Mouse (Mus musculus) lung, embryonic 16.5 days (tissue): ENCODE measurements around the gene Ugt1a1. TPM values are rescaled to one million over a fixed set of nuclear protein-coding genes. Genes with fewer than 3 reads are reported as not detected.

ENCODE experiments used
- ATAC-seq: fragments of 200-750 bp; cut with Nextera tagmentation; 2 replicates; pipeline ENCODE4 v1.8.0; 2017; ENCODE audit warnings: low read depth, mild to moderate bottlenecking, moderate library complexity
- H3K27ac ChIP-seq: fragments of 300-500 bp; sonication (generic); 2 replicates; pipeline ENCODE4 v1.5.1; 2014; ENCODE audit warnings: mild to moderate bottlenecking, control low read depth, low read length
- H3K27me3 ChIP-seq: fragments of 300-500 bp; sonication (generic); 2 replicates; pipeline ENCODE4 v1.6.1; 2014; ENCODE audit warnings: low read depth, low read length, mixed read lengths; ENCODE audit not compliant: control insufficient read depth, insufficient read depth
- H3K36me3 ChIP-seq: fragments of 300-500 bp; sonication (generic); 2 replicates; pipeline ENCODE4 v1.6.1; 2014; ENCODE audit warnings: low read length; ENCODE audit not compliant: control insufficient read depth, insufficient read depth
- H3K4me1 ChIP-seq: fragments of 300-500 bp; sonication (generic); replicated peaks from 2 replicates; pipeline ENCODE4 v1.6.1; 2014; ENCODE audit warnings: low read length, mixed read lengths; ENCODE audit not compliant: control insufficient read depth, insufficient read depth
- H3K4me2 ChIP-seq: fragments of 300-500 bp; sonication (generic); 2 replicates; pipeline ENCODE4 v1.6.1; 2014; ENCODE audit warnings: low read depth, low read length, control low read depth
- H3K4me3 ChIP-seq: fragments of 300-500 bp; sonication (generic); 2 replicates; pipeline ENCODE4 v1.5.1; 2014; ENCODE audit warnings: mild to moderate bottlenecking, low read length, control low read depth
- H3K9ac ChIP-seq: fragments of 300-500 bp; sonication (generic); 2 replicates; pipeline ENCODE4 v1.6.1; 2014; ENCODE audit warnings: low read length, control low read depth
- H3K9me3 ChIP-seq: fragments of 300-500 bp; sonication (generic); 2 replicates; pipeline ENCODE4 v1.6.1; 2016; ENCODE audit warnings: low read length; ENCODE audit not compliant: control insufficient read depth
- WGBS: fragments of 180-500 bp; shearing (Covaris S2); extraction: QIAGEN DNeasy Blood & Tissue Kit; methylation state at CpG from one replicate; pipeline ENCODE4 v1.1.7; 2014; 5-methylcytosine and 5-hydroxymethylcytosine counted together
- polyA plus RNA-seq: library from polyadenylated mRNA; unstranded; fragments of >200 nt; fragmentation: Nextera tagmentation; extraction: Ambion mirVana; gene quantifications from 2 replicates; pipeline ENCODE4 v1.2.1, GENCODE M21; 2015

Ugt1a1 gene
- polyA plus RNA-seq, 1 experiment from 2014 or later, result not detected

GRCm38 (mm10) chr1:88200456-88200855 lies 11.3 kb upstream of the Ugt1a1 start, which contains the start of gene Ugt1a2:
Gene Ugt1a2, plus strand, starts transcription at chr1:88200601.
- Histone ChIP-seq H3K27ac (no peak within 1 kb of the TSS), H3K27me3 (no peaks in the 10 kb centered on the region), H3K9me3 (peaks cover 6% of the 10 kb centered on the region; the same call in 1 of the 2 replicates), H3K9ac (no peak within 1 kb of the TSS), H3K4me1 (peaks cover 4% of the 10 kb centered on the region; the same call in 1 of the 2 replicates), H3K4me3 (no peak within 1 kb of the TSS), H3K36me3 (no peaks in the 10 kb centered on the region), H3K4me2 (no peak within 1 kb of the TSS)
- no peak for ATAC-seq
- WGBS, result 69% methylated on average over 7 of the region's 7 CpGs

- Histone ChIP-seq H3K27me3 (no peaks in the 10 kb centered on the region), H3K4me3 (peak within 1 kb of the TSS; percentile 54), H3K27ac (no peak within 1 kb of the TSS), H3K4me2 (peak within 1 kb of the TSS; percentile 90), H3K9me3 (peaks cover 6% of the 10 kb centered on the region; the same call in 1 of the 2 replicates), H3K9ac (peak within 1 kb of the TSS; percentile 78), H3K4me1 (peaks cover 4% of the 10 kb centered on the region; the same call in 1 of the 2 replicates), H3K36me3 (no peaks in the 10 kb centered on the region)
- 6% methylated on average over 62 of the region's 62 CpGs for WGBS
- ATAC-seq, result peak; percentile 99
Measured at GRCm38 (mm10) chr1:88205294-88205922, 6.4 kb upstream of the Ugt1a1 start, which contains the start of gene Dnajb3. Gene Dnajb3, minus strand, starts transcription at chr1:88205782.

- Histone ChIP-seq H3K4me3 (no peak overlapping the region), H3K36me3 (no peaks in the 10 kb centered on the region), H3K9me3 (peaks cover 14% of the 10 kb centered on the region), H3K27ac (no peak overlapping the region), H3K4me1 (peaks cover 4% of the 10 kb centered on the region; the same call in 1 of the 2 replicates), H3K9ac (no peak overlapping the region), H3K4me2 (no peak overlapping the region), H3K27me3 (no peaks in the 10 kb centered on the region)
- 60% methylated on average over 2 of the region's 2 CpGs for WGBS
- ATAC-seq, result no peak
Measured at GRCm38 (mm10) chr1:88206843-88207479, 4.8 kb upstream of the Ugt1a1 start.

GRCm38 (mm10) chr1:88212341-88213045 lies 734 bp downstream of the Ugt1a1 start:
- Histone ChIP-seq H3K9me3 (peaks cover 53% of the 10 kb centered on the region), H3K27me3 (no peaks in the 10 kb centered on the region), H3K4me1 (no peaks in the 10 kb centered on the region), H3K4me3 (no peak overlapping the region), H3K36me3 (no peaks in the 10 kb centered on the region), H3K4me2 (no peak overlapping the region), H3K9ac (no peak overlapping the region), H3K27ac (no peak overlapping the region)
- WGBS, result 54% methylated on average over 8 of the region's 8 CpGs
- no peak for ATAC-seq

- 69% methylated on average over 1 of the region's 1 CpGs for WGBS
- H3K4me1 ChIP-seq, result no peaks in the 10 kb centered on the region
- no peak overlapping the region for H3K4me2 ChIP-seq
- H3K36me3 ChIP-seq, result no peaks in the 10 kb centered on the region
- H3K27ac ChIP-seq, result no peak overlapping the region
- H3K9ac ChIP-seq, result no peak overlapping the region
- H3K27me3 ChIP-seq, result no peaks in the 10 kb centered on the region
- no peak overlapping the region for H3K4me3 ChIP-seq
- H3K9me3 ChIP-seq, result peaks cover 55% of the 10 kb centered on the region
- no peak for ATAC-seq
Measured at GRCm38 (mm10) chr1:88213061-88213460, 1.3 kb downstream of the Ugt1a1 start.

- no peak for ATAC-seq
- Histone ChIP-seq H3K27me3 (no peaks in the 10 kb centered on the region), H3K4me1 (no peaks in the 10 kb centered on the region), H3K4me2 (no peak overlapping the region), H3K27ac (no peak overlapping the region), H3K9me3 (peaks cover 55% of the 10 kb centered on the region), H3K4me3 (no peak overlapping the region), H3K9ac (no peak overlapping the region), H3K36me3 (no peaks in the 10 kb centered on the region)
- WGBS, result 73% methylated on average over 2 of the region's 2 CpGs
Measured at GRCm38 (mm10) chr1:88213766-88214461, 2.2 kb downstream of the Ugt1a1 start.

- 77% methylated on average over 2 of the region's 2 CpGs for WGBS
- H3K9me3 ChIP-seq, result peaks cover 55% of the 10 kb centered on the region
- ATAC-seq, result no peak
- H3K4me3 ChIP-seq, result no peak overlapping the region
- H3K27ac ChIP-seq, result no peak overlapping the region
- no peaks in the 10 kb centered on the region for H3K36me3 ChIP-seq
- no peaks in the 10 kb centered on the region for H3K27me3 ChIP-seq
- H3K4me1 ChIP-seq, result no peaks in the 10 kb centered on the region
- H3K4me2 ChIP-seq, result no peak overlapping the region
- H3K9ac ChIP-seq, result no peak overlapping the region
Measured at GRCm38 (mm10) chr1:88214462-88214952, 2.7 kb downstream of the Ugt1a1 start.

- no peaks in the 10 kb centered on the region for H3K36me3 ChIP-seq
- WGBS, result 67% methylated on average over 10 of the region's 10 CpGs
- no peak overlapping the region for H3K4me3 ChIP-seq
- H3K4me1 ChIP-seq, result no peaks in the 10 kb centered on the region
- no peak for ATAC-seq
- no peak overlapping the region for H3K9ac ChIP-seq
- H3K27ac ChIP-seq, result no peak overlapping the region
- no peak overlapping the region for H3K4me2 ChIP-seq
- H3K9me3 ChIP-seq, result peaks cover 55% of the 10 kb centered on the region
- H3K27me3 ChIP-seq, result no peaks in the 10 kb centered on the region
Measured at GRCm38 (mm10) chr1:88215466-88216380, 4.0 kb downstream of the Ugt1a1 start.
